Mouse (Mus musculus) left cerebral cortex, postnatal 10 days (tissue): ENCODE measurements around the gene Slc38a9. TPM values are rescaled to one million over a fixed set of nuclear protein-coding genes. Genes with fewer than 3 reads are reported as not detected.

Experiments
- DNase-seq, 2 experiments: peaks; one replicate each; pipeline ENCODE4 v3.0.0; 2021 to 2022; ENCODE audit warnings: low spot score in 2 of 2, mixed read lengths in 1 of 2; ENCODE audit errors: extremely low spot score in 1 of 2
- intact Hi-C: fragments of 180-260 bp; cut with DNase I; formaldehyde crosslinking; loops from one replicate; pipeline ENCODE4 v1.15.1; 2025
- total RNA-seq, 2 experiments: library from RNA; stranded (reverse); gene quantifications; 2 replicates each; pipeline ENCODE4 v1.2.3; 2021

Gene Slc38a9
- total RNA-seq, 2 experiments from 2014 or later = 16.3 to 18.8 TPM

GRCm38 (mm10) chr13:112758546-112759090 is 98.1 kb downstream of the Slc38a9 start:
- intact Hi-C loops = no loop called here
- no peak for DNase-seq

GRCm38 (mm10) chr13:112759364-112759763 is 98.8 kb downstream of the Slc38a9 start:
- DNase-seq = no peak
- intact Hi-C loops = no loop called here

GRCm38 (mm10) chr13:112759777-112760537 is 99.4 kb downstream of the Slc38a9 start:
- no peak for DNase-seq
- intact Hi-C loops = no loop called here

GRCm38 (mm10) chr13:112760538-112760881 is 100.0 kb downstream of the Slc38a9 start:
- no peak for DNase-seq
- intact Hi-C loops = no loop called here

- intact Hi-C loops = no loop called here
- DNase-seq = no peak
Observed at GRCm38 (mm10) chr13:112761787-112762186, 101.2 kb downstream of the Slc38a9 start.

GRCm38 (mm10) chr13:112762548-112762947 is 102.0 kb downstream of the Slc38a9 start:
- no peak for DNase-seq
- intact Hi-C loops = no loop called here

GRCm38 (mm10) chr13:112763531-112764091 is 103.1 kb downstream of the Slc38a9 start:
- intact Hi-C loops = no loop called here
- no peak for DNase-seq

GRCm38 (mm10) chr13:112764556-112764955 is 104.0 kb downstream of the Slc38a9 start:
- DNase-seq = no peak
- intact Hi-C loops = no loop called here

GRCm38 (mm10) chr13:112765654-112766053 is 105.1 kb downstream of the Slc38a9 start:
- intact Hi-C loops = no loop called here
- DNase-seq = no peak

- no peak for DNase-seq
- intact Hi-C loops = no loop called here
Observed at GRCm38 (mm10) chr13:112770528-112771328, 110.2 kb downstream of the Slc38a9 start.

- intact Hi-C loops = no loop called here
- no peak for DNase-seq
Observed at GRCm38 (mm10) chr13:112771447-112772208, 111.1 kb downstream of the Slc38a9 start.

GRCm38 (mm10) chr13:112772252-112772651 is 111.7 kb downstream of the Slc38a9 start:
- intact Hi-C loops = no loop called here

GRCm38 (mm10) chr13:112772861-112773260 is 112.3 kb downstream of the Slc38a9 start:
- intact Hi-C loops = no loop called here
- DNase-seq = no peak

More at GRCm38 (mm10) chr13:112772252-112772651, 111.7 kb downstream of the Slc38a9 start:
- no peak for DNase-seq

GRCm38 (mm10) chr13:112773991-112774675 is 113.6 kb downstream of the Slc38a9 start:
- DNase-seq = no peak
- intact Hi-C loops = no loop called here

- DNase-seq = no peak
Observed at GRCm38 (mm10) chr13:112775856-112776255, 115.3 kb downstream of the Slc38a9 start.

GRCm38 (mm10) chr13:112778407-112778806 is 117.9 kb downstream of the Slc38a9 start:
- no peak for DNase-seq
- intact Hi-C loops = no loop called here

More at GRCm38 (mm10) chr13:112775856-112776255, 115.3 kb downstream of the Slc38a9 start:
- intact Hi-C loops = no loop called here

GRCm38 (mm10) chr13:112785305-112785704 is 124.8 kb downstream of the Slc38a9 start:
- intact Hi-C loops = no loop called here

GRCm38 (mm10) chr13:112786142-112786541 is 125.6 kb downstream of the Slc38a9 start:
- intact Hi-C loops = no loop called here
- DNase-seq = no peak

More at GRCm38 (mm10) chr13:112785305-112785704, 124.8 kb downstream of the Slc38a9 start:
- DNase-seq = no peak
